Mouse (Mus musculus): Measurements from ENCODE around the gene Ttc28.

DNA sequence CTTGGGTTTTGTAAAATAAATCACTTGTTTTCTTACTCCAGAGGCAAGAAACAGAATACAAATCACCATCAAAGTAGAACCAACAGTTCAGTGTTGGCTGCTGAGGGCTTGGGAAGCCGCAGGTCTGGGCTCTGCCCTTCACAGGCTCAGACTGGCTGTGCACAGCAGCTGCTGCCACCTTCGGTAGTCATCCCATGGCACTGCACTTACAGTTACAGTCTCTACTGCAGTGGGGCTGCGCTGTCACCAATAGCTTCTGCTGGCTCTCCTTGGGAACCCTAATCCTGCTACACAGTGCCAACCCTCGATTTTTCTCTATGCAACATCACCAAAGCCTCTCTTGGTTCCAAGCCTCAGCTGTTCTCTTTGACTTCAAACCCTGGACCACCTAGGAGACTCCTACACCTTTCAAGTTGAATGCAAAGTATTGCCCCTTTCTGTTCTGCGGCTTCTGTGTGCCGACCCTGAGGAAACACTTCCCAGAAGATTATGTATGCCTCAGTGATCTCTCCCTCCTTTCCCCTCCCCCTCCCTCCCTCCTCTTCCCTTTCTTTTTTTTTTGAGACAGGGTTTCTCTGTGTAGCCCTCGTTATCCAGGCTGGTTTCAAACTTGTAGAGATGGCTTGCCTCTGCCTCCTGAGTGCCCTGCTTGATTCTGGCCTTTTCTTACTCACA lies 17.6 kb downstream of the Ttc28 start:
- TF ChIP-seq CTCF (IDR thresholded peaks at IDR 0.05; ENCODE audit: low read depth) (no peak), EP300 (IDR thresholded peaks at IDR 0.05; ENCODE audit: low read depth) (no peak)
